Mouse (Mus musculus) forebrain, embryonic 14.5 days (tissue): Measurements from ENCODE around the gene Pign. TPM values are rescaled to one million over a fixed set of nuclear protein-coding genes. Genes with fewer than 3 reads are reported as not detected.

Source experiments
- ATAC-seq: fragments of 200-750 bp; cut with Nextera tagmentation; 2 replicates; pipeline ENCODE4 v1.8.0; 2017; ENCODE audit warnings: mild to moderate bottlenecking, moderate library complexity
- DNase-seq: peaks from one replicate; pipeline ENCODE4 v3.0.0-alpha.2; 2015; ENCODE audit warnings: low spot score
- H3K27ac ChIP-seq: fragments of 300-500 bp; sonication (generic); 2 replicates; pipeline ENCODE4 v1.5.1; 2014; ENCODE audit warnings: low read depth, mild to moderate bottlenecking, control low read depth, low read length, moderate library complexity
- H3K27me3 ChIP-seq: fragments of 300-500 bp; sonication (generic); replicated peaks from 2 replicates; pipeline ENCODE4 v1.6.1; 2014; ENCODE audit warnings: low read length, control low read depth, mixed read lengths; ENCODE audit not compliant: control insufficient read depth, insufficient read depth
- H3K36me3 ChIP-seq: fragments of 300-500 bp; sonication (generic); 2 replicates; pipeline ENCODE4 v1.6.1; 2014; ENCODE audit warnings: low read length, control low read depth; ENCODE audit not compliant: control insufficient read depth, insufficient read depth
- H3K4me1 ChIP-seq: fragments of 300-500 bp; sonication (generic); 2 replicates; pipeline ENCODE4 v1.6.1; 2014; ENCODE audit warnings: antibody characterized with exemption, low read length, control low read depth; ENCODE audit not compliant: control insufficient read depth, insufficient read depth
- H3K4me2 ChIP-seq: fragments of 300-500 bp; sonication (generic); 2 replicates; pipeline ENCODE4 v1.6.1; 2014; ENCODE audit warnings: mild to moderate bottlenecking, control low read depth, low read length
- H3K4me3 ChIP-seq: fragments of 300-500 bp; sonication (generic); 2 replicates; pipeline ENCODE4 v1.5.1; 2014; ENCODE audit warnings: low read depth, low read length, control low read depth
- H3K9ac ChIP-seq: fragments of 300-500 bp; sonication (generic); 2 replicates; pipeline ENCODE4 v1.6.1; 2014; ENCODE audit warnings: mild to moderate bottlenecking, low read length, control low read depth, moderate library complexity
- H3K9me3 ChIP-seq: fragments of 300-500 bp; sonication (generic); replicated peaks from 2 replicates; pipeline ENCODE4 v1.6.1; 2016; ENCODE audit warnings: low read length, control low read depth, mixed read lengths; ENCODE audit not compliant: control insufficient read depth
- WGBS: fragments of 180-500 bp; shearing (Covaris S2); extraction: QIAGEN DNeasy Blood & Tissue Kit; methylation state at CpG from one replicate; pipeline ENCODE4 v1.1.7; 2014; 5-methylcytosine and 5-hydroxymethylcytosine counted together
- polyA plus RNA-seq: library from polyadenylated mRNA; unstranded; fragments of >200 nt; fragmentation: Nextera tagmentation; extraction: Ambion mirVana; gene quantifications from 2 replicates; pipeline ENCODE4 v1.2.1, GENCODE M21; 2014

The Pign gene
- polyA plus RNA-seq, 1 experiment from 2014 or later: 9.4 TPM

DNA sequence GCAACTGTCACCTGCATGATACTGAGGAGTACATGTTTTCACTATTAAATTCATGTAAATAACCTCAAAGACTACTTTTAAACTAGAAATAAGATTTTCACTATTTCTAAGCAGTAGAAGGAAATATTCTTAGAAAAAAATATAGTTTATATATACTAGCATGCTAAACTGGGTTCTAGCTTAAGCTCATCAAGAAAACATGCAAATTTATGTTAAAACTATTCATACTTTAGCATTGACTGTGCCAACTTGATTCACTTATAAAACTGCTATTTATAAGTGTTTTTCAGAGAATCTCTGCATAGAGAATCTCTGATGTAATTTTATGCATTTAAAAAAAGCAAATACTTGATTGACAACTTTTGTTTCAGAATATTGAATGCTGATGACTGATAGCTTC lies 113.3 kb downstream of the Pign start:
- Histone ChIP-seq H3K27me3 (no peaks in the 10 kb centered on the region), H3K27ac (no peak overlapping the region), H3K9ac (no peak overlapping the region), H3K4me1 (no peaks in the 10 kb centered on the region), H3K36me3 (no peaks in the 10 kb centered on the region), H3K4me2 (no peak overlapping the region), H3K4me3 (no peak overlapping the region), H3K9me3 (no peaks in the 10 kb centered on the region)
- DNase-seq (no peak), ATAC-seq (no peak)

DNA sequence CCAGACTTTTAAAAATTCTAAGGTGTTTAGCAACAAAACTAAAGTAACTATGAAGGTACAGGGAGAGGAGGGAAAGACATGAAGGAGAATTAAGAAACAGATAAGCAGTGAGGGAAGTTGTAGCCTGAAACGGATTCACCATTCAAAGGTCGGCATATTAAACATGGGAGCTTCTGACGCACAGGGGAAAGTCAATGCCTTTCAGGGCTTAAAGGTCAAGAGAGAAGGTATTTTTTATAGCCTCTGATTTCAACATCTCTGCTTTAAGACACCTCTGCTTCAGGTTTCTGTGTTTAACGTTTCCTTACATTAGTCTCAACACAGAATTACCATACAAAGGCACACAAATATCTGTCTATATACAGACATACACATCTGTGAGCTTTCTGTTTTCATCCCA lies 113.8 kb downstream of the Pign start:
- ATAC-seq: no peak
- H3K9me3 ChIP-seq: no peaks in the 10 kb centered on the region
- 94% methylated on average over 4 of the region's 4 CpGs for WGBS
- no peaks in the 10 kb centered on the region for H3K36me3 ChIP-seq
- no peaks in the 10 kb centered on the region for H3K4me1 ChIP-seq
- H3K9ac ChIP-seq: no peak overlapping the region
- H3K27ac ChIP-seq: no peak overlapping the region
- no peak overlapping the region for H3K4me2 ChIP-seq
- no peak for DNase-seq
- H3K4me3 ChIP-seq: no peak overlapping the region
- H3K27me3 ChIP-seq: no peaks in the 10 kb centered on the region

DNA sequence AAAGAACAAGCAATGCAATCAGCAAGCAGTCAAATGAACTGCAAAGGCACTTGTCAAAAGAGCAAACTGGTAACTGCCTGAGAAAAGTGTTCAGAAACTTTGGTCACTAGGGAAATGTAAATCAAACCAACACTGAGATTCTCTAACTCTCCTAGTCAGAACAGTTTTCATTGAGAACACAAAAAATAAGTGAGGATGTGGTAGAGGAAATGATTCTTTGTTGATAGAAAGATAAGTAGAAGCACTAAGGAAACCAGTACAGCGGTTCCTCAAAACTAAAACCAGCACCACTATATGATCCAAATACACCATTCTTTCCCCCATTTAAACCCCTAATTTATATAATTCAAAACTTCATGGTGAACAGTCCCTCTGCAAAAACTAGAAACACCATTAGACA lies 120.4 kb downstream of the Pign start:
- DNase-seq: no peak
- Histone ChIP-seq H3K27ac (no peak overlapping the region), H3K9ac (no peak overlapping the region), H3K36me3 (peaks cover 7% of the 10 kb centered on the region; the same call in 1 of the 2 replicates), H3K27me3 (no peaks in the 10 kb centered on the region), H3K9me3 (no peaks in the 10 kb centered on the region), H3K4me3 (no peak overlapping the region), H3K4me1 (no peaks in the 10 kb centered on the region), H3K4me2 (no peak overlapping the region)
- ATAC-seq: no peak
- WGBS: 97% methylated on average over 1 of the region's 1 CpGs

DNA sequence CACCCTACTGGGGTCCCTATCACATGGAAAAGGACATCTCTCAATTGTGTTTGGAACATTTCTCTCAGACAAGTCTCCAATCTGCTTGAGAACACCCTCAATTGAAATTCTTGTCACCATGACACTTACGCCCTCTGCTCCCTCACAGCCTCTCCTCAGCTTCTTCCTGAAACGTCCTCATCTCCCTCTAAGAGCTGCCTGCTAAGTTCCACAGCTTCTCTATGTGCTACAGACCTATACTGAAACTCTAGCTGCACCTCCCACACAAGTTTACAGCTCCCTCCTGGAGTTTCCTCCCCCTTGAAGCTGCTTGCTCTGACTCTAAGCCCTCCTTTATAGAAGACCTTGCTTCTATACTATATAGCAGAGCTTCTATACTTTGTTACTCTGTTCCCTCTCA lies 139.7 kb downstream of the Pign start:
- Histone ChIP-seq H3K4me1 (no peaks in the 10 kb centered on the region), H3K4me3 (no peak overlapping the region), H3K27ac (no peak overlapping the region), H3K4me2 (no peak overlapping the region), H3K27me3 (no peaks in the 10 kb centered on the region), H3K9me3 (no peaks in the 10 kb centered on the region), H3K9ac (no peak overlapping the region), H3K36me3 (0 out of 2 replicates have a peak, but pooled peaks cover 5% of the 10 kb centered on the region)
- 65% methylated on average over 2 of the region's 2 CpGs for WGBS
- no peak for ATAC-seq
- no peak for DNase-seq

DNA sequence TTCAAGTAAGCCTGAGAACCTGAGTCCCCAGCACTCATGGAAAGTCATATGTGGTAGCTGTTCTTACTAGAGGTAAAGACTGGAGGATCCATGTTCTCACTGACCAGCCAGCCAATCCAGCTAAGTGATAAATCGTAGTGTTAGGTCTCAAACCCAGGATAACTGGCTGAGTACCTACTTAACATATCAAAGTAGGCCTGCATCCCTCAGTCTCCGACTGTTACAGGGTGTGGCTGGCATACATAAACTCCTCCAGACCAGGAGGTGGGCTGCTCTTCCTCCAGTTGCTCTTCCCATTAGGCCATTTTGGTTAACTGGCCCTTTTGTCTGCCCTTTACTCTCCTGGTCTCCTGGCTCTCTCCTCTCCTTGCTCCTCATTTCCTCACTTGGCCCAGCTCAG lies 141.2 kb downstream of the Pign start:
- no peak overlapping the region for H3K4me2 ChIP-seq
- no peak overlapping the region for H3K27ac ChIP-seq
- ATAC-seq: no peak
- 86% methylated on average over 2 of the region's 2 CpGs for WGBS
- H3K9ac ChIP-seq: no peak overlapping the region
- no peaks in the 10 kb centered on the region for H3K9me3 ChIP-seq
- H3K36me3 ChIP-seq: 0 out of 2 replicates have a peak, but pooled peaks cover 5% of the 10 kb centered on the region
- H3K4me3 ChIP-seq: no peak overlapping the region
- H3K27me3 ChIP-seq: no peaks in the 10 kb centered on the region
- no peak for DNase-seq
- no peaks in the 10 kb centered on the region for H3K4me1 ChIP-seq

DNA sequence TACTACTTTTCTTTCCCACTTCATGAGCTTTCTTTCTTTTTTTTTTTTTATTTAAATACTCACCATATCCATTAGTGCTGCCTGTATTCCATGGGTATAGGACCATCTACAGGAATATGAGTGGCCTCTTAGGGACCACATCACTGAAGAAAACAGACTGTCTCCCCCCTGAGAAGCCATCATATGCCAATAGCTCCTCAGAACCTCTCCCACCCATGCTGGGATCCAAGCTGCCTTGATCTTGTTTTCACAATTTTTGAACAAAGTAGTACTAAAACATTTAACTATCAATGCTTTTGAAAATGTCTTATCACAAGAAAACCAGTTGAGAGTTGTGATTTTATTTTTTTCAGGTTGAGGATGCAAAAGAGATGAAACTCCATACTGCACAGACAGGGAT lies 145.4 kb downstream of the Pign start:
- H3K4me2 ChIP-seq: no peak overlapping the region
- DNase-seq (no peak), ATAC-seq (no peak)
- no peaks in the 10 kb centered on the region for H3K4me1 ChIP-seq
- H3K4me3 ChIP-seq: no peak overlapping the region
- H3K27me3 ChIP-seq: no peaks in the 10 kb centered on the region
- H3K9me3 ChIP-seq: no peaks in the 10 kb centered on the region
- H3K9ac ChIP-seq: no peak overlapping the region
- H3K36me3 ChIP-seq: 0 out of 2 replicates have a peak, but pooled peaks cover 5% of the 10 kb centered on the region
- H3K27ac ChIP-seq: no peak overlapping the region

DNA sequence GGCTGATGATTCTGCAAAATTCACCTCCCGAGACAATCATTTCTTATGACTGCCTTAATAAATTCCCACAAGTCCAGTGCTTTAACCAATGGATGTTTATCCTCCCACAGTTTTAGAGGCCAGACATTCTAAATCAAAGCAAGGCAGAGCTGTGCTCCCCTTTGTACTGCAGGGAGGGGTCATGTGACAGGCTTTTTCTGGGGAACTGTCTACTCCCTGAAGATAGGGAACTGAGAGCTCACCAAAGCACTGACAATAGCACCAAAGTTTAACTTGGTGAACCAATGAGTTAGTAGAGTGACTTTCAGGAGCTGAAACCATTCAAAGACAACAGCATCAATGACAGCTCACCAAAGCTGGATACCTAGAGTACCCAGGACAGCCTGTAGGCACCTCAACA lies 156.4 kb downstream of the Pign start:
- no peaks in the 10 kb centered on the region for H3K27me3 ChIP-seq
- H3K4me1 ChIP-seq: no peaks in the 10 kb centered on the region
- no peak for DNase-seq
- no peaks in the 10 kb centered on the region for H3K36me3 ChIP-seq
- H3K4me2 ChIP-seq: no peak overlapping the region
- no peak overlapping the region for H3K27ac ChIP-seq
- no peaks in the 10 kb centered on the region for H3K9me3 ChIP-seq
- no peak overlapping the region for H3K4me3 ChIP-seq
- WGBS: 100% methylated on average over 1 of the region's 1 CpGs
- no peak overlapping the region for H3K9ac ChIP-seq
- no peak for ATAC-seq

DNA sequence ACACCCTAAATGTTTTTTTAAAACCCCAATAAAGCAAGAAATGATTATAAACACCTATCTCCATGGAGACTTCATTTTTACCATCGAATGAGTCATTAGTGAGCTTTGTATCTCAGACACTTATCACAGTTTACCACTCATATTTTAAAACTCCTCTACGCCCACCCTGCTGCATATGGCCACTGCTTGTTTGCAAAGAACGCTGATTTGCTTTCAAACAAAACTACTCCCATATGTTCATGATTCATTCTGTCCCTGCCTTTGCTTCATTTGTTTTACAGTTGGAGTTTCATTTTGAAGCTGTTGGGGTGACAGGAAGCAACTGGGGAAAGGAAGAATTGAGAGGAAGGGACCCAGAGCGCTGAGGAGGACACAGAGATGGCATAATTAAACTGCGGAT lies 170.9 kb downstream of the Pign start:
- Histone ChIP-seq H3K9me3 (no peaks in the 10 kb centered on the region), H3K4me2 (no peak overlapping the region), H3K36me3 (no peaks in the 10 kb centered on the region), H3K27ac (no peak overlapping the region), H3K4me3 (no peak overlapping the region), H3K27me3 (no peaks in the 10 kb centered on the region), H3K9ac (no peak overlapping the region), H3K4me1 (no peaks in the 10 kb centered on the region)
- 83% methylated on average over 5 of the region's 5 CpGs for WGBS
- ATAC-seq (no peak), DNase-seq (no peak)

DNA sequence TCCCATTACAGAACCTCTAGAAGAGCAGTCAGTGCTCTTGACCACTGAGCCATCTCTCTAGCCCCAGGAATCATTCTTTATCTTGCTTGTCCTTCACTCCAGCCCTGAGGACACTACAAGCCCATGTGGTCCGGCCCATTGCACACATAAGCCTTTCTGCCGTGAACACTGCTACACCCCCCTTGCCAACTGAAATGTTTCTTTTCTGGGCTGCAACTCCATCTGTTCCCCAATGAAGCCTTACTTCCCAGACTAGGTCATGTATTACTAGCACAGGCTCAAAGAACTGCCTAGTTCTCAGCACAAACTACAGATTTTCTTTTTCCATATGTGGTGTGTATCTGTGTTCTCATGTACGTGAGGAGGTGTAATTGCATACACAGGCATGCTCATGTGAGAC lies 174.0 kb downstream of the Pign start:
- Histone ChIP-seq H3K36me3 (no peaks in the 10 kb centered on the region), H3K9ac (no peak overlapping the region), H3K4me3 (no peak overlapping the region), H3K4me1 (no peaks in the 10 kb centered on the region), H3K4me2 (no peak overlapping the region), H3K27ac (no peak overlapping the region), H3K27me3 (no peaks in the 10 kb centered on the region), H3K9me3 (no peaks in the 10 kb centered on the region)
- ATAC-seq (no peak), DNase-seq (no peak)
- WGBS: 84% methylated on average over 3 of the region's 3 CpGs

DNA sequence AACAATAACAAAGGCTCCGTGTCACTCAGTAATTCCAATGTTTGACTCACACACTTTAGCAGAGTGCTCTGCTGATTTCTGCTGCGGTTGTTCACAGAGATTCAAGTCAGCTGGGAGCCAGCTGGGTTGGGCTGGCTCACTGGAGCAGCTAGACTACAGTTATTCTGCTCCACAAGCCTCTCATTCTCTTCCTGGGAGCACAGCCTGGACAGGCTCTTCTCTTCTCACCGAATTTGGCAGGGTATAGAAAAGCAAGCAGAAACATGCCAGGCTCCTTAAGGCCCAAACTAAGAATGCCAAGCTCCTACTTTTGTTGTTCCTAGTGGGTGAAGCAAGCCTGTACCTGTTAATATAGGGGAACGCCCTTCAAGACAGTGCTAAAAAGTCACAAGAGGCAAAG lies 176.4 kb downstream of the Pign start:
- 70% methylated on average over 4 of the region's 4 CpGs for WGBS
- DNase-seq: no peak

More for the DNA sequence above, 176.4 kb downstream of the Pign start:
- no peaks in the 10 kb centered on the region for H3K9me3 ChIP-seq
- no peaks in the 10 kb centered on the region for H3K27me3 ChIP-seq
- H3K4me1 ChIP-seq: no peaks in the 10 kb centered on the region
- H3K27ac ChIP-seq: no peak overlapping the region
- H3K36me3 ChIP-seq: no peaks in the 10 kb centered on the region
- no peak overlapping the region for H3K4me2 ChIP-seq
- H3K4me3 ChIP-seq: no peak overlapping the region
- no peak for ATAC-seq
- H3K9ac ChIP-seq: no peak overlapping the region
